Mouse (Mus musculus) hindbrain, postnatal 0 days (tissue): ENCODE results near the gene Svip. TPM values are rescaled to one million over a fixed set of nuclear protein-coding genes. Genes with fewer than 3 reads are reported as not detected.
A peak's percentile ranks its signal among the peaks of the same experiment; 100 is the strongest.

Experiments
- ATAC-seq: fragments of 200-750 bp; cut with Nextera tagmentation; 2 replicates; pipeline ENCODE4 v1.8.0; 2017; ENCODE audit warnings: mild to moderate bottlenecking, moderate TSS enrichment, moderate library complexity
- DNase-seq: peaks from one replicate; pipeline ENCODE4 v3.0.0-alpha.2; 2015; ENCODE audit warnings: low spot score
- H3K27ac ChIP-seq: fragments of 300-500 bp; sonication (generic); 2 replicates; pipeline ENCODE4 v1.5.1; 2014; ENCODE audit warnings: mild to moderate bottlenecking
- H3K27me3 ChIP-seq: fragments of 300-500 bp; sonication (generic); 2 replicates; pipeline ENCODE4 v1.6.1; 2014; ENCODE audit warnings: low read length, mixed read lengths; ENCODE audit not compliant: insufficient read depth
- H3K36me3 ChIP-seq: fragments of 300-500 bp; sonication (generic); 2 replicates; pipeline ENCODE4 v1.6.1; 2014; ENCODE audit warnings: low read length, mixed read lengths; ENCODE audit not compliant: insufficient read depth
- H3K4me1 ChIP-seq: fragments of 300-500 bp; sonication (generic); 2 replicates; pipeline ENCODE4 v1.6.1; 2014; ENCODE audit warnings: antibody characterized with exemption, low read length, mixed read lengths; ENCODE audit not compliant: insufficient read depth
- H3K4me2 ChIP-seq: fragments of 300-500 bp; sonication (generic); 2 replicates; pipeline ENCODE4 v1.6.1; 2014; ENCODE audit warnings: low read depth, mild to moderate bottlenecking, low read length, moderate library complexity, mixed read lengths
- H3K4me3 ChIP-seq: fragments of 300-500 bp; sonication (generic); 2 replicates; pipeline ENCODE4 v1.5.1; 2014; ENCODE audit warnings: low read length
- H3K9ac ChIP-seq: fragments of 300-500 bp; sonication (generic); replicated peaks from 2 replicates; pipeline ENCODE4 v1.6.1; 2014; ENCODE audit warnings: mild to moderate bottlenecking, low read length, moderate library complexity, mixed read lengths
- H3K9me3 ChIP-seq: fragments of 300-500 bp; sonication (generic); 2 replicates; pipeline ENCODE4 v1.6.1; 2016; ENCODE audit warnings: low read length, mixed read lengths
- CTCF ChIP-seq: IDR thresholded peaks from 2 replicates; pipeline ENCODE4 v1.5.1; 2016; ENCODE audit warnings: antibody characterized with exemption, control low read depth, low read depth
- WGBS: fragments of 180-500 bp; shearing (Covaris S2); extraction: QIAGEN DNeasy Blood & Tissue Kit; methylation state at CpG from one replicate; pipeline ENCODE4 v1.1.7; 2014; 5-methylcytosine and 5-hydroxymethylcytosine counted together
- polyA plus RNA-seq: library from polyadenylated mRNA; unstranded; fragments of >200 nt; fragmentation: Nextera tagmentation; extraction: Ambion mirVana; gene quantifications from 2 replicates; pipeline ENCODE4 v1.2.1, GENCODE M21; 2015
- total RNA-seq: library from RNA; depleted of rRNA; stranded (reverse); fragments of >200 nt; gene quantifications from 2 replicates; pipeline ENCODE4 v1.2.3, GENCODE M21; 2014; rRNA removed

Svip gene
- 11.4 and 15.0 TPM in 2 replicates for total RNA-seq
- 18.3 and 20.3 TPM in 2 replicates for polyA plus RNA-seq

DNA sequence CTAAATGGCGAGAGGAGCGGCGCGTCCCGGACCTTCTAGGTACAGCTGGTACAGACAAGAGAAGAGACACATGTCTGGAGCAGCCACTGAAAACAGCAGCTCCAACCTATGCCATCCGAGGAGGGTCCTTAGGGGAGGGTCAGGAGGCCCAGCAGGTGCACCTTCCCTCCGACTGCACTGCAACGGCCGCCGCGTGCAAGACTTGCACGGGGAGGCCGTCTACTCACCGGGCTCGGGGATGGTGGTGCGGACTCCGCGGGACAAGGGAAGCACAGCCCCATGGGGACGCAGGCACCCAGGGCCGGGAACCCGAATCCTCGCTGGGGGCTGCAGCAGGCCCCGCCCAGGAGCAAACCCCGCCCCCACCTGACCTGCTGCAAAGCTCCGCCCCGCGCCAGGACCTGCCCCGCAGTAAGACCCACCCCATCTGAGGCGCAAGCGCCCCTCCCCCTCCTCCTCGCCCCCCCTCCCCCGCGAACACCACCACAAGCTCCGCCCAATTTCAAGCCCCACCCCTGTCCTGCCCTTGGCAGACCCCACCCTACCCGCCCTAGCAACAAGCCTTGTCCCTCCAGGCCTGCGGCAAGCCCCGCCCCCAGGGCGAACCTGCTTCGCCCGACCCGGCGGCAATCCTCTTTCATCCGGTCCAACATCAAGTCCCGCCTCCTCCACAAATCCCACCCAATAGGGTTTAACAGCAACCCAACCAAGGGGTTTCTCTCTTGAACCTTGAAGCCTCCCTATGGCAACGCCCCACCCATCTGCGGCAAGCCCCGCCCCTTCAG is at the start of gene Svip:
Gene Svip (minus strand): TSS at position 508 of the 785 bp plus-strand sequence.
- peak; percentile 98 for ATAC-seq
- WGBS = under 1% methylated on average over 37 of the region's 47 CpGs
- H3K27me3 ChIP-seq = 0 out of 2 replicates have a peak, but pooled peaks cover 3% of the 10 kb centered on the region
- H3K9me3 ChIP-seq = no peaks in the 10 kb centered on the region
- DNase-seq = peak; percentile 98
- peak within 1 kb of the TSS; percentile 57 for H3K4me2 ChIP-seq
- H3K4me3 ChIP-seq = peak within 1 kb of the TSS; percentile 65
- H3K9ac ChIP-seq = peak within 1 kb of the TSS; percentile 69
- H3K27ac ChIP-seq = peak within 1 kb of the TSS; percentile 77
- no peaks in the 10 kb centered on the region for H3K36me3 ChIP-seq
- no peak for TF ChIP-seq CTCF
- no peaks in the 10 kb centered on the region for H3K4me1 ChIP-seq

GRCm38 (mm10) chr7:52037600-52038582 is 32.1 kb upstream of the Svip start:
- Histone ChIP-seq H3K4me2 (no peak overlapping the region), H3K4me3 (no peak overlapping the region), H3K4me1 (no peaks in the 10 kb centered on the region), H3K27ac (no peak overlapping the region), H3K9ac (no peak overlapping the region), H3K36me3 (no peaks in the 10 kb centered on the region), H3K9me3 (no peaks in the 10 kb centered on the region), H3K27me3 (no peaks in the 10 kb centered on the region)
- peak; percentile 90 for DNase-seq
- peak; percentile 82 for TF ChIP-seq CTCF
- peak; percentile 67 for ATAC-seq
- WGBS = 46% methylated on average over 8 of the region's 8 CpGs

DNA sequence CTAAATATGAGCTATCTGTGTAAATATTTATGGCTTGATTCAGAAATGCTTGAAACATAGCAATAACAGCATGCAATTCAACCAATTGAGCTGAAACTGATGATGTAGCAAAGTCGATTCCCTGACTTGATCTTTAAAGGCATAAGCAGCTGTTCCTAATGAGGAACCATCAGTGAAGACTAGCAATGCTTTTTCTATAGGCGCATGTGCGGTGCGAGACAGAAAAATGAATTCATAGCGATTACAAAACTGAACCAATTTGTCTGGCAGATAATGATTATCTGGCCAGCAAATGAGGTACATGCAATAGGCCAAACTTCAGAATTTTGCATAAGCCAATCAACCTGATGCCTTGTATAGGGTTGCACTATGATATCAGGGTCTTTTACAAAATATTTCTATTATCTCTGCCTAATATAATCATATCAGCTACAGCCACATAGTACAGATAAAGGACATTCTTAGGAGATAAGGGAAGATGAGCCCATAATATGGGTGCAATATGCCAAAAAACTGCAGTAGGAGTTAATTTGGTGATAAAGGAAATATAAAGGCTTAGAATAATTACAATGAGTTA is 18.3 kb upstream of the Svip start:
- no peak overlapping the region for H3K4me3 ChIP-seq
- H3K9me3 ChIP-seq = no peaks in the 10 kb centered on the region
- no peaks in the 10 kb centered on the region for H3K4me1 ChIP-seq
- DNase-seq (no peak), ATAC-seq (no peak)
- H3K27me3 ChIP-seq = no peaks in the 10 kb centered on the region
- H3K27ac ChIP-seq = no peak overlapping the region
- H3K36me3 ChIP-seq = no peaks in the 10 kb centered on the region
- 85% methylated on average over 5 of the region's 5 CpGs for WGBS
- H3K4me2 ChIP-seq = no peak overlapping the region
- TF ChIP-seq CTCF = no peak
- H3K9ac ChIP-seq = no peak overlapping the region

DNA sequence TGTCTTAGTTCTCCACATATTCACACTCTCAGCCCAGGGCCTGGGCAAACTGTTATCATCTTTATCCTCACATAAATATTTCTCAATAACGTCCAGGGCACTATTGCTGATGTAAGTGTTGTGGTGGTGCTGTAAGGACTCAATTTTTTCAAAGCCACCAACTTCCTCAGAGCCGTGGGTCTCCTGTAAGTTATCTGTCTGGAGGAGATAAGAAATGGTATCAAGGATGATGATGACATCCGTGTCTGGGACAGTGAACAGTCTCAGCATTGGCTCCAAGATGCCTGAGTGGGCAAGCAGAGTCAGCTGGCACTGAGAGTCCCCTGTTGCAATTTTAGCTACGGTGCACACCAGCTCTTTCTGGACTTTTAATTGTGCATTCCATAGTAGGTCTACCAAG is 16.2 kb upstream of the Svip start:
- Histone ChIP-seq H3K36me3 (no peaks in the 10 kb centered on the region), H3K9me3 (no peaks in the 10 kb centered on the region), H3K9ac (no peak overlapping the region), H3K4me2 (no peak overlapping the region), H3K27ac (no peak overlapping the region), H3K4me3 (no peak overlapping the region), H3K27me3 (no peaks in the 10 kb centered on the region), H3K4me1 (no peaks in the 10 kb centered on the region)
- no peak for DNase-seq
- no peak for TF ChIP-seq CTCF
- WGBS = 85% methylated on average over 4 of the region's 4 CpGs
- ATAC-seq = no peak

DNA sequence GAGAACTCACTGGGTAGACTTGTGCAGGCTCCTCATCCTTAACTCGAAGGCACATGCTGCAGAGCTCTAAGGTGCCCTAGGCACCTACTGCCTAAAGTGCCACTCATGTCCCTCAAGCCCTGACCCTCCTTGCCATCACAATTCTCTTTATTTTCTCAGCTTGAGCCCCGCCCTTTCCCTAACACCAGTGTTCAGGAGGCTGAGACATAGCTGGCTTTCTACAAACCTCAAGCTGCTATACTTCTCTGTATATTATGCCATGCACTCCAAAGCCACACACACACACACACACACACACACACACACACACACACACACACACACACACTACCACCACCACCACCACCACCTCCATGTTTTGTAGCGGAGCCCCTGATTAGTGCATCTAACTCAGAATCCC is 9.8 kb upstream of the Svip start, which contains the start of gene 1700015G11Rik:
Gene 1700015G11Rik (minus strand): TSS at position 101 of the 400 bp plus-strand sequence.
- TF ChIP-seq CTCF = no peak
- no peaks in the 10 kb centered on the region for H3K27me3 ChIP-seq
- H3K4me3 ChIP-seq = no peak within 1 kb of the TSS
- H3K4me2 ChIP-seq = no peak within 1 kb of the TSS
- ATAC-seq = no peak
- H3K9ac ChIP-seq = no peak within 1 kb of the TSS
- no peaks in the 10 kb centered on the region for H3K36me3 ChIP-seq
- H3K9me3 ChIP-seq = no peaks in the 10 kb centered on the region
- H3K4me1 ChIP-seq = no peaks in the 10 kb centered on the region
- 90% methylated on average over 3 of the region's 3 CpGs for WGBS
- H3K27ac ChIP-seq = no peak within 1 kb of the TSS
- no peak for DNase-seq

GRCm38 (mm10) chr7:52015180-52015579 is 9.4 kb upstream of the Svip start:
- H3K4me3 ChIP-seq = no peak overlapping the region
- no peak overlapping the region for H3K4me2 ChIP-seq
- no peak overlapping the region for H3K27ac ChIP-seq
- H3K4me1 ChIP-seq = no peaks in the 10 kb centered on the region
- no peaks in the 10 kb centered on the region for H3K27me3 ChIP-seq
- H3K9ac ChIP-seq = no peak overlapping the region
- no peaks in the 10 kb centered on the region for H3K9me3 ChIP-seq
- DNase-seq = no peak
- 97% methylated on average over 1 of the region's 1 CpGs for WGBS
- no peak for ATAC-seq
- no peaks in the 10 kb centered on the region for H3K36me3 ChIP-seq
- TF ChIP-seq CTCF = no peak
